Mouse (Mus musculus): Measurements from ENCODE around the gene Ripor1. TPM values are rescaled to one million over a fixed set of nuclear protein-coding genes. Genes with fewer than 3 reads are reported as not detected.

The Ripor1 gene
- total RNA-seq, 2 experiments from 2014 or later, result 77.0 to 81.5 TPM

DNA sequence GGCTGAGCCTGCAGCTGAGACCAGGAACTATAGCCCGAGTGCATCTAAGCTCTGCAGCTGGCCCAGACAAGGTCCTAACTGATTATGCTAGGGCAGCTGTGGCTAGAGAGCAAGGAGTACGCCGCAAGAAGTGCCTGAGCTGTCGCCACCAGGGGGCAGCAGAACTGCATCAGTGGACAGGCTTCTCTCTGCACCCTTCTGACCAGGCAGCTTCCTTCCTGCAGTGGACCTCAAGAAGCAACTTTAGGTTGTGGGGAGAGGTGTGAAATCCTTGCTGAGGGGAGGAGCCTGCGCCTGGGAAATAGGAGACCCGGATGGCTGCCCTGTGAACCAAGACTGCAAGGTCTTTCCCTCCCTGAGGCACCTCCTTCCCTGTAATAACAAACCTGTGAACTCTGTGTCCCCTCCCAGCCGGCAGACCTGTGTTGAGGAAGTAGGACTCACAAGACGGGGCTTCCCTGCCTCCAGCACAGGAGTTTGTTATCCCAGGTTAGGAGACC is 17.4 kb downstream of the Ripor1 start:
- DNase-seq (ENCODE audit: low spot score in 2 of 2), result peak; percentile 94 to 95
- intact Hi-C loops (cut with DNase I), result loop anchor here (2.0 to 5.0 kb wide), 2 partner anchors 55 to 72 kb away; partner anchors contain the start of gene Atp6v0d1

DNA sequence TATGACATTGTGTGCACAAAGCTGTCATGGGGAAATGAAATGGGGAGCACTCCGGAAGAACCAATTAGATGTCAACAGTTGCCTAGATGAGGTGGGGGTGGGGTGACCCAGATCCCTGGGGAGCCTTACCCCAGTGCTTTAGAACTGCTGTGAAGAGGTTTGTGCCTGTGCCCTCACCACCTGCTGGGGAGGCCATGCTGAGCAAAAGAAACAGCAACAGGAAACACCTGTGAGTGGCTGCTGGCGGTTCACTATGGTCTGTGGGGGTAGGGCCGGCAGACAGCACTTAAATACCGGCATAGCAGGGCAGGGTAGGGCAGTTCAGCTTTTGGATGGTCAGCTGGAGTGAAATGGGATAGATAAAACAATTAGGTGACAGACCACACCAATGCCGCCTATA is 18.1 kb downstream of the Ripor1 start:
- DNase-seq (ENCODE audit: low spot score in 2 of 2), result no peak
- intact Hi-C loops (cut with DNase I), result loop anchor here (2.0 to 5.0 kb wide), 2 partner anchors 56 to 72 kb away; partner anchors contain the start of gene Atp6v0d1

GRCm38 (mm10) chr8:105623679-105624245 is 18.7 kb downstream of the Ripor1 start:
- no peak for DNase-seq (ENCODE audit: low spot score in 2 of 2)
- intact Hi-C loops (cut with DNase I), result loop anchor here (1.0 to 5.0 kb wide), 3 partner anchors 13 to 71 kb away; partner anchors contain the start of genes Atp6v0d1 and Ctcf

GRCm38 (mm10) chr8:105624401-105624800 is 19.3 kb downstream of the Ripor1 start:
- intact Hi-C loops (cut with DNase I), result loop anchor here (1.0 to 5.0 kb wide), 2 partner anchors 12 to 57 kb away; partner anchors contain the start of genes Atp6v0d1 and Ctcf
- peak; percentile 79 to 97 for DNase-seq (ENCODE audit: low spot score in 2 of 2)

DNA sequence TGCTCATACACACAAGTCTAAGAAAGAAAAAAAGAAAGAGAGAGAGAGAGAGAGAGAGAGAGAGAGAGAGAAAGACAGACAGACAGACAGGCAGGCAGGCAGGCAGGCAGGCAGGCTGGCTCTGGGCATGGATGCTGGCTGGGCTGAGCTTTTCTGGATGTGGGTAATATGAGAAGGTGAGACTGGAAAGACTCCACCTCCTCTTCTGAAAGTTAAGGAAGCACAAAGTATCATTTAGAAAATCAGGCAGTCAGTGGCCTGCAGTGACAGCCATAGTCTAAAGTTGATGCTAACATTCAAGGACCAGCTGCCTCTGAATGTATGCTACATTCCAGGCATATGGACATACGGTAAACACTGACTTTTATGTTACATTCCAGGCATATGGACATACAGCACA is 19.8 kb downstream of the Ripor1 start:
- intact Hi-C loops (cut with DNase I), result loop anchor here (1.0 to 5.0 kb wide), 2 partner anchors 11 to 58 kb away; partner anchors contain the start of genes Atp6v0d1 and Ctcf
- DNase-seq (ENCODE audit: low spot score in 2 of 2), result no peak

GRCm38 (mm10) chr8:105626086-105626485 is 21.0 kb downstream of the Ripor1 start:
- intact Hi-C loops (cut with DNase I), result no loop called here
- no peak for DNase-seq (ENCODE audit: low spot score in 2 of 2)

DNA sequence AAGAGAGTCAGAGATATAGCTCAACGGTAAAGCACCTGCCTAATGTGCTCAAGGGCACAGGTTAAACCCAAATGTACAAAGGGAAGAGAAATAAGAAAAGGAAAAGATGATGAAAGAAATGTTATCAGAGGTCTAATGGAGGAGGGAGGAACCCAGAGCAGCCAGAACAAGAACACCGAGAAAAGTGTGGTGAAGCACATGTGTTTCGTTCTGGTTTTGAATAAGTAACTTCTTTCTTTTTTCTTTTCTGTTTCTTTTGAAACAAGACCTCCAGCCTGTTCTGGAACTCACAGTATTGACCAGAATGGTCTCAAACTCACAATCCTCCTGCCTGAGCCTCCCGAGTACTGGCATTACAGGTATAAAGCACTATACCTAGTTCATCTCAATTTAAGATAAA is 24.3 kb downstream of the Ripor1 start:
- DNase-seq (ENCODE audit: low spot score in 2 of 2), result no peak
- intact Hi-C loops (cut with DNase I), result no loop called here

- intact Hi-C loops (cut with DNase I), result loop anchor here (5.0 kb wide), 1 partner anchor 67 kb away; the partner anchor contains the start of genes Acd and Pard6a
- no peak for DNase-seq (ENCODE audit: low spot score in 2 of 2)
These were observed 29.9 kb downstream of the Ripor1 start for GRCm38 (mm10) chr8:105634771-105635458.

GRCm38 (mm10) chr8:105635481-105635880 is 30.4 kb downstream of the Ripor1 start:
- intact Hi-C loops (cut with DNase I), result loop anchor here (5.0 kb wide), 1 partner anchor 67 kb away; the partner anchor contains the start of genes Acd and Pard6a
- DNase-seq (ENCODE audit: low spot score in 2 of 2), result no peak

DNA sequence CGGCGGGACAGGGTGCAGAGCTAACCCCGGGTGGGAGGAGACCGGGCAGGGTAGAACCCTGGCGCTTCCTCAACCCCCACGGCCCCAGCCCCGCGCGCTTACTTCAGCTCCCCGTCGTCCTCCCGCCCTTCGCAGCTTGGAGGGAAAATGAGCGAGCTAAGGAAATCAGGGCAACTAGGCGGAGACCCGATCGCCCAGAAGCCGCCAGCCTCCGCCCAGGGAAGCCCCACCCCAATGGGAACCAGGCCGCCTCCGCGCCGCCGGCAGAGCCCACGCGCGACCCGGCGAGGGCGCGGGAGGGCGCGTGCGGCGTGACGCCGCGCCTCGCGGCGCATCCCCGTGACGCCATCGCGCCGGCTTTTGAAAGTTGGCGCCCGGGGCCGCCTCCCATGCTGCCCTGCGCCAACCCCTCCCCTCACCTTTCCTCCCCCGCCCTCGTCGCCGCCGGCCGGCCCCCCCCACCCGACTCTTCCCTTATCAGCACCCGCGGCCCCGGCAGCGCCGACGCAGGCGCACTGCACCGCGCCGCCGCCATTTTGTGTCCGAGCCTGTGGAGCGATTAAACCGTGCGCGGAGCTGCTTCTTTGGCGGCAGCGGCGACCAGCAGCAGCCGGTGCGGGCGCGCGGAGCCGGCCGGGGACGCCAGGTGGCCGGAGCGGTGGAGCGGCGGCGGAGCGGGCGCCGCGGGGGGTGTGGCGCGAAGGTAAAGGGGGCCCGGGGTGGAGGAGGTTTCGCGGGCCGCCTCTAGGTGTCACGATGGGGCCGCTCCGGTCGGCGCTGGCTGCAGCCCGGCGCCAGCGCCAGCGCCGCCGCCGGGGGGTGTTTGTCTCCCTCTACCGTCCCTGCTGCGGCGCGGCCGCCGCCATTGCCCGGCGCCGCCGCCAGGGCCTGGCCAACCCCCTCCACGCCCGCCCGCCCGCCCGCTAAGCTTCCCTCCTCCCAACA is 31.2 kb downstream of the Ripor1 start, which contains the start of gene Ctcf:
Ctcf (plus strand) TSS at position 551 of the 945 bp plus-strand sequence.
- peak; percentile 92 for DNase-seq (ENCODE audit: low spot score in 2 of 2)
- intact Hi-C loops (cut with DNase I), result loop anchor here (1.0 to 5.0 kb wide), 3 partner anchors 12 to 66 kb away; partner anchors contain the start of genes Acd and Pard6a

DNA sequence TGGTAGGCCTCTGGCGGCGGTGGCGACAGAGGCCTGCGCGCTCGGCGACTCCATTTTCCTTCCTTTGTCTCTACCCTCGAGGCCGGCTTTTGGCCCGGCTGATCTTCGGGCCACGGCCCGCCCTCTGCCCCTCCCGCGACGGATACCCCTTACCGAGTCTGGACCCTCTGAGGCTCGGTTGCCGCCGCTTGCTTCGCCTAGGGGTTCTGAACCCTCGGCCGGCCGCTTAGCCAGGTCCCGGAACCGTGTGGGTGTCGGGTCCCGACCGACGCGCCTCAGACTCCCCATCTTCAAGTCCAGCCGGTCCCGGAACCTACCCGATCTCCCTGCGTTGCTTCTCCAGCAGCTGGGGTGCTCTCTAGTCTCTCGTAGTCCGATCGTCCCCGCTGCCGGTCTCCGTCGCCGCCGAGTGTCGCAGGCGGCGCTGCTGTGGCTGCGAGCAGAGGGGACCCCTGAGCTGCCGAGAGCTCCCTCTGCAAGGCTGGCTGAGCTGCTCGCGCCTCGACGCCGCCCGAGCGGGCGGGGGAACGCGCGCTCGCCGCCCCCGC is 32.0 kb downstream of the Ripor1 start, which contains the start of gene Agrp:
Agrp (minus strand) TSS at position 431 of the 548 bp plus-strand sequence.
- intact Hi-C loops (cut with DNase I), result loop anchor here (1.0 to 5.0 kb wide), 4 partner anchors 13 to 71 kb away; partner anchors contain the start of genes Acd, Atp6v0d1 and Pard6a
- DNase-seq (ENCODE audit: low spot score in 2 of 2), result peak; percentile 54 to 56

GRCm38 (mm10) chr8:105637601-105638041 is 32.6 kb downstream of the Ripor1 start:
- intact Hi-C loops (cut with DNase I), result loop anchor here (1.0 to 5.0 kb wide), 2 partner anchors 65 to 71 kb away; partner anchors contain the start of genes Acd, Atp6v0d1 and Pard6a

DNA sequence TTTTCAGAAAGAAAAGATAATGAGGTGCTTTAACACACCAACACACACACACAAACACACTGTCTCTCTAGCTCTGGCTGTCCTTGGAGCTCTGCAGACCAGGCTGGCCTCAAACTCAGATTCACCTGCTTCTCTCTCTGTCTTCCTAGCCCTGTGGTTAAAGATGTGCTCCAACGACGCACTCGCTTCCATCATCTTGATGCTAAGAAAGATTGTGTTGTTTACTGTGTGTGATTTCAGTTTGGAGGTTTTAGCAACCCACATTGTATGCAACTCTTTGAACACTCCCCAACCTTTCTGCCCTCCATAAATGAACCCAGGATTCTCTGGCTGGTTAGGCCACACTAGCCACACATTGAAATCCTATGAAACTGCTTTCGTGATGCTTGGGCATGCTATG is 33.5 kb downstream of the Ripor1 start:
- DNase-seq (ENCODE audit: low spot score in 2 of 2), result no peak
- intact Hi-C loops (cut with DNase I), result loop anchor here (5.0 kb wide), 1 partner anchor 64 kb away; the partner anchor contains the start of genes Acd and Pard6a

More at GRCm38 (mm10) chr8:105637601-105638041, 32.6 kb downstream of the Ripor1 start:
- no peak for DNase-seq (ENCODE audit: low spot score in 2 of 2)

DNA sequence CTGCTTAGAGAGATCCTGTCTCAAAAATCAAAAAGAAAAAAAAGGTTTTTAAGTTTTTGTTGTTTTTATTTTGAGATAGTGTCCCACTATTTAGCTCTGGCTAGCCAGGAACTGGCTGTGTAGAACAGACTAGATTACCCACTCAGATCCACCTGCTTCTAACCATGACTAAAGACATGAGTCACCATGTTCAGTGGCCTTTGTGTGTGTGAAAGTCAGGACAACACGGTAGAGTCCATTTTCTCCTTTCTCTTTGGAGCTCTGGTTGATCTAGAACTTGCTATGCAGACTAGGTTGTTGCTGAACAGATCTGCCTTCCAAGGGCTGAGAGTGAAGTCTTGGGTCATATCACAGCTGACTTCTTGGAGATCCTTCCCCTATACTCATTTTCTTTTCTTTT is 34.8 kb downstream of the Ripor1 start:
- DNase-seq (ENCODE audit: low spot score in 2 of 2), result no peak
- intact Hi-C loops (cut with DNase I), result loop anchor here (5.0 kb wide), 1 partner anchor 62 kb away; the partner anchor contains the start of genes Acd and Pard6a

DNA sequence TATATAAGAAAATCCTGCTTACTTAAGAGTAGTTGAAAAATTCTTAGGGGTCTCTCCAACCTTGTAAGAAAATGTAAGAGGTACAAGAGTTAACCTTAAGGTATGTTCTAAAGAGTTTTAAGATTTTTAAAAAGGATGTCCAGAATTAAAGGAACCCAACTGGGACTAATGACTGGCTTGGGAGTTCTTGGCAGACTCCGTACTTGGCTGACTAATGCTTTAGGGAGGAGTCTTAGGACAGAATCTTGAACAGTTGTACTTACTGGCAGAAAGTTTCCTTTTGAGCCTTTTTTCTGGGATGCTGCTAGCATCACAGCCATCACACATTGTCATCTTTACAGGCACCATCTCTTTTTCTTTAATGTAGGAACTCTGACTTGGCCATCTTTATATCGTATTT is 35.5 kb downstream of the Ripor1 start:
- DNase-seq (ENCODE audit: low spot score in 2 of 2), result no peak
- intact Hi-C loops (cut with DNase I), result no loop called here

DNA sequence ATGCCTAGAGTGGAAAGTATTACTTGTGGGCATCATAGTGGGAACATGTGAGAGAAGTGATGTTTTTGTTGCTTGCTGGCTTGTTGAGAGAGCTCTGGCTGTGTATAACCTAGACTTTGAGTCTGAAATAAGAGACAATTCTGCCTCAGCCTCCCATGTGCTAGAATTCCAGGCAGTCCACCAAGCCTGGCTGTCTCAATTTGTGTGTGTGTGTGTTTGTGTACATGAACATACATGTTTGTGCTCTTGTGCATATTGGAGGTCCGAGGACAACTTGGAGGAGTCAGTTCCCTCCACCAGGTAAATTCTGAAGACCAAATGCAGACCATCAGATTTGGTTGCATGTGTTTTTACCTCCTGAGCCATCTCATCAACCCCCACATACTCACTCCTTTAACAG is 40.1 kb downstream of the Ripor1 start:
- intact Hi-C loops (cut with DNase I), result no loop called here
- DNase-seq (ENCODE audit: low spot score in 2 of 2), result no peak

DNA sequence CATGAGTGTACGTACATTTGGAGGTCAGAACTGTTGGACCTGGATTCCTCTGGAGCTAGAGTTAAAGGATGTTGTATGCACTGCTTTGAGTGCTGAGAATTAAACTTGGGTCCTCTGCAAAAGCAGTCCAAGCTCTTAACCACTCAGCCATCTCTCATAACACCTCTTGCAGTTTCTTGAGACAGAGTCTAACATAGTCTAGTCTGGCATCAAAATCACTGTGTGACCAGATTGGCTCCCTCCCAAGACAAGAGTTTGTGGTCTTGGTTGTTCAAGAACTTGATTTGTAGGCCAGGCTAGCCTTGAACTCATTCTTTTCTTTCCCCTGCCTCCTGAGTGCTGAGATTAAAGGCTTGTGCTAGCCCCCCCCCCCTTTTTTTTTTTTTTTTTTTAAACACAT is 43.9 kb downstream of the Ripor1 start:
- intact Hi-C loops (cut with DNase I), result no loop called here

DNA sequence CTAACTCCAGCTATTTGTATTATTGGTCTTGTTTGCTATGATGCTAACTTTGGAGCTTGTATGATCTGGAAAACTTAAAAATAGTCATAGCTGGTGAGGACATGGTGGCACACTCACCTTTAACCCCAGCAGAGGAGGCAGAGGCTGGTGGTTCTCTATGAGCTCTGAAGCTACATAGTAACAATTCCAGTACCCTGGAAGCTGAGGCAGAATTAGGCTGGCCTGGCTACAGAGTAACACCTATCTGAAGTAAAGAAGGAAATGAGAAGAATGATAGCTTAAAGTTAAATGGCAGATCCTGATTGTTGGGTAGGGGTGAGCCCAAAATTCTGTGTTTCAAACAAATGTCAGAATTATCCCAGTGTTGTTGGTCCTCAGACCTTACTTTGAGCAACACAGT is 52.6 kb downstream of the Ripor1 start:
- intact Hi-C loops (cut with DNase I), result no loop called here
- DNase-seq (ENCODE audit: low spot score in 2 of 2), result no peak

More for the DNA sequence above, 43.9 kb downstream of the Ripor1 start:
- no peak for DNase-seq (ENCODE audit: low spot score in 2 of 2)
